Mouse (Mus musculus) forebrain, embryonic 14.5 days (tissue): ENCODE data around the gene Dnm3. TPM values are rescaled to one million over a fixed set of nuclear protein-coding genes. Genes with fewer than 3 reads are reported as not detected.

ENCODE experiments used
- ATAC-seq: fragments of 200-750 bp; cut with Nextera tagmentation; 2 replicates; pipeline ENCODE4 v1.8.0; 2017; ENCODE audit warnings: mild to moderate bottlenecking, moderate library complexity
- DNase-seq: peaks from one replicate; pipeline ENCODE4 v3.0.0-alpha.2; 2015; ENCODE audit warnings: low spot score
- H3K27ac ChIP-seq: fragments of 300-500 bp; sonication (generic); 2 replicates; pipeline ENCODE4 v1.5.1; 2014; ENCODE audit warnings: low read depth, mild to moderate bottlenecking, control low read depth, low read length, moderate library complexity
- H3K27me3 ChIP-seq: fragments of 300-500 bp; sonication (generic); replicated peaks from 2 replicates; pipeline ENCODE4 v1.6.1; 2014; ENCODE audit warnings: low read length, control low read depth, mixed read lengths; ENCODE audit not compliant: control insufficient read depth, insufficient read depth
- H3K36me3 ChIP-seq: fragments of 300-500 bp; sonication (generic); 2 replicates; pipeline ENCODE4 v1.6.1; 2014; ENCODE audit warnings: low read length, control low read depth; ENCODE audit not compliant: control insufficient read depth, insufficient read depth
- H3K4me1 ChIP-seq: fragments of 300-500 bp; sonication (generic); 2 replicates; pipeline ENCODE4 v1.6.1; 2014; ENCODE audit warnings: antibody characterized with exemption, low read length, control low read depth; ENCODE audit not compliant: control insufficient read depth, insufficient read depth
- H3K4me2 ChIP-seq: fragments of 300-500 bp; sonication (generic); 2 replicates; pipeline ENCODE4 v1.6.1; 2014; ENCODE audit warnings: mild to moderate bottlenecking, control low read depth, low read length
- H3K4me3 ChIP-seq: fragments of 300-500 bp; sonication (generic); 2 replicates; pipeline ENCODE4 v1.5.1; 2014; ENCODE audit warnings: low read depth, low read length, control low read depth
- H3K9ac ChIP-seq: fragments of 300-500 bp; sonication (generic); 2 replicates; pipeline ENCODE4 v1.6.1; 2014; ENCODE audit warnings: mild to moderate bottlenecking, low read length, control low read depth, moderate library complexity
- H3K9me3 ChIP-seq: fragments of 300-500 bp; sonication (generic); replicated peaks from 2 replicates; pipeline ENCODE4 v1.6.1; 2016; ENCODE audit warnings: low read length, control low read depth, mixed read lengths; ENCODE audit not compliant: control insufficient read depth
- WGBS: fragments of 180-500 bp; shearing (Covaris S2); extraction: QIAGEN DNeasy Blood & Tissue Kit; methylation state at CpG from one replicate; pipeline ENCODE4 v1.1.7; 2014; 5-methylcytosine and 5-hydroxymethylcytosine counted together
- polyA plus RNA-seq: library from polyadenylated mRNA; unstranded; fragments of >200 nt; fragmentation: Nextera tagmentation; extraction: Ambion mirVana; gene quantifications from 2 replicates; pipeline ENCODE4 v1.2.1, GENCODE M21; 2014

The Dnm3 gene
- polyA plus RNA-seq, 1 experiment from 2014 or later, result 20.6 TPM

DNA sequence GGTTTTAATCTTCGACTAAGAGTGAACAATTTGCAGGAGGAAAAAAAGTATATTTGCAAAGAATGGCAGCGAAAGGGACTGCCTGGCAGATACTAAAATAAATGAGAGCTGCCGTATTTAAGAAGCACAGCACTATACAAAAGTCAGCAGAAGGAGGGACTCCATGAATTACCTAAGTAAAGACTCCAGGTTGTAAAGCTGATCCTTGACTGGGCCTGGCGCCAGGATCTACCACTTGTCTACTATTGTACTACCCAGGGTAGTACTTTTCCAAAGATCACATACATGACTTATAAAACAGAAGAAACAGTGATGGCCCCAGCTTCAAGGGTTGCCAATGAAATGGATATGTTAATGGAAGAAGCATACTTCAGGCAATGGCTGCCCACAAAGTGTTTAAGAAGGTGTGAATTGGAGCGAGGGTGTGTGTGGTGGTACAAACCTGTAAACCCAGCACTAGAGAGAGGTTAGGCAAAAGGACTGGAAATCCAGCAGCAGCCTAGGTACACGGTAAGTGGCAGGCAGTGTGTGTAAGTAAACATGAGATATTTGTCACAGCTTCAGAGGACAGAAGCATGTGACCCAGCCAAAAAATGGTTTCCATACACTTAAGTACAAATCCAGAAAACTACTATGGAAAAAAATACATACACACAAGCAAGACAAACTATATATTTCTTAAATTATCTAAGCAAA lies 220.8 kb downstream of the Dnm3 start:
- Histone ChIP-seq H3K36me3 (no peaks in the 10 kb centered on the region), H3K4me3 (no peak overlapping the region), H3K27ac (no peak overlapping the region), H3K9me3 (no peaks in the 10 kb centered on the region), H3K4me1 (no peaks in the 10 kb centered on the region), H3K9ac (no peak overlapping the region), H3K4me2 (no peak overlapping the region), H3K27me3 (no peaks in the 10 kb centered on the region)
- ATAC-seq (no peak), DNase-seq (no peak)
- WGBS, result 82% methylated on average over 6 of the region's 6 CpGs

DNA sequence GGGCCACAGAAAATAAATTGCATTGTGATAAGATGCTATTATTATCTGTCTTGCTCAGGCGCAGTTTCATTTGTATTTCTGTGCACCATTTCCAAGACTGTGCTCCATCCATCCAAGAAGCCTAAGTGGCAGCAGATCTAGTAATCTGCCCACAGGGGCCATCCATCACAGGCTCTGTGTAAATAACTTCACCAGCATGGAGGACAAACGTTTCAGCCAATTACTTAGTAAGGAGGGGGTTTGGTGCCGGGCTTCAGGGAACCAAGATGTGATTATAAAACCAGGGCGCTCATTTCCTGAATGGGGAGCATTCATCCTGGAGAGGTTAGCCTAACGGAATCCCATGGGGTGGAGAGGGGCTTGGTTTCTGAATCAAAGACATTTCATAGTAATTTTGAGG lies 222.9 kb downstream of the Dnm3 start:
- H3K27ac ChIP-seq, result no peak overlapping the region
- H3K9me3 ChIP-seq, result no peaks in the 10 kb centered on the region
- no peaks in the 10 kb centered on the region for H3K27me3 ChIP-seq
- WGBS, result 23% methylated on average over 5 of the region's 5 CpGs
- H3K4me3 ChIP-seq, result no peak overlapping the region
- no peaks in the 10 kb centered on the region for H3K36me3 ChIP-seq
- no peak overlapping the region for H3K4me2 ChIP-seq
- DNase-seq, result no peak
- no peak overlapping the region for H3K9ac ChIP-seq
- no peaks in the 10 kb centered on the region for H3K4me1 ChIP-seq
- ATAC-seq, result no peak

DNA sequence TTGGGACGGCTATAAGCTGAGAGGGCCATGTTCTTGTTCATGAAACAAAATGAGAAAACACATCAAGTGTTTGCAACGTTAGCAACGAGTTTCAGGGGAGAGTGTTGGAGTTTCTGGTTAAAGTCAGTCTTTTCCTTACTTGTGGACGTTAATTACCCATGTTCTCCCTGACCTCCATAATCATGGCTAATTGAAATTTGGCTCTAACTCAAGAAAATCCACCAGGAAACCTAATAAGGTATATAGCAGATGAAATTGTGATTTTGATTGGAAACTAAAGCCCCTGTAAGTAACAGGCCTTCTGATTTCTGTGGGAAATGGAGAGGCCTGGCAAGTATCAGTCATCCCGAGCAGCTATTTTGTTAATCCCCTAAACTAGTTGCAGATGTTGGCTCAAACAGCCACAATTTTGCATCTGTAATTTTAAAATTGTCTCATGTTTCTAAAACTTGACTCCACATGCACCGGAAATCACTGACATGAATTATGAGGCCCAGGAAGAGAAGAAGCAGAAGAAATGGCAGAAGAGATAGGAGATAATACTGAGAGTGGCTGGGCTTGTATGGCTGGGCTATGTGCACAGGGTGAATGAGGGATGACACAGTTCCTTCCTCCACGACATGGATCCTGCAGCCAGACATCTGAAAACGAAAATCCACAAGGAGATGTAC lies 223.7 kb downstream of the Dnm3 start:
- 75% methylated on average over 8 of the region's 8 CpGs for WGBS
- H3K9ac ChIP-seq, result no peak overlapping the region
- no peaks in the 10 kb centered on the region for H3K9me3 ChIP-seq
- H3K4me2 ChIP-seq, result no peak overlapping the region
- H3K27me3 ChIP-seq, result no peaks in the 10 kb centered on the region
- H3K4me3 ChIP-seq, result no peak overlapping the region
- H3K27ac ChIP-seq, result no peak overlapping the region
- DNase-seq (no peak), ATAC-seq (no peak)
- H3K4me1 ChIP-seq, result no peaks in the 10 kb centered on the region
- no peaks in the 10 kb centered on the region for H3K36me3 ChIP-seq

DNA sequence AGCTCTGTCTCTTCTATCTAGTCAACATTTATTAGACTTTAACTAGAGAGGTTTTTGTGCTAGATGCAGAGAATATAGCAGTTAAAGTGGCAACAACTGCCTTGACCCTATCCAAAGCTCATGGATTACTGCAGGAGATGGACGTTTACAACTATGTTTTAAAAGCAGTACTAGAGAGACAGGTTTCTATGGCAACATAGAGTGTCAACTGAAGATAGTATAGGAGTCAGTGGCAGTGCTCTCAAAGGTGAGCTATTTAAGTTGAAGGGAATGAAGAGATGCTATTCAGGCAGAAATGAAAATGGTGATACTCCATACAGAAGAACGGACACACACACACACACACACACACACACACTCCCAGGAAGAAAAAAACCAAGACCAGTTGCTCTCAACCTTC lies 225.0 kb downstream of the Dnm3 start:
- WGBS, result 81% methylated on average over 2 of the region's 2 CpGs
- no peak overlapping the region for H3K4me3 ChIP-seq

DNA sequence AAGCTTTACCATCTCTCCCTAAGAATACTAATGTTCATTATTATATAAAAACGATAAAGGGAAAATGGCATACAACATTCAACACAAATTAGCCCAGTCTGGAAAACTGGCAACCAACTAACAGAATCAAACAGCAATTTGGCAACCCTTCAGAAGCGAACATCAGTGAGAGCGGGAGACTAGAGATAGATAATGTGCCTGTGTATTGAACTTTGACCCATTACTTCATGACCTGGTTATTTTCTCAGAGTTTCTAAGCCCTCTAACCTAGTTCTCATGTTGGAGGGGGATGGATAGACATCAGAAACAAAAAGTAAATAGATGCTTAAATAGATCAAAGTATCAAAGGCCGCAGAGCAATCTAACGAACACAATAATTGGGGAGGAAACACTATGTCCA lies 230.6 kb downstream of the Dnm3 start:
- Histone ChIP-seq H3K27ac (no peak overlapping the region), H3K9ac (no peak overlapping the region), H3K9me3 (no peaks in the 10 kb centered on the region), H3K4me2 (no peak overlapping the region), H3K4me3 (no peak overlapping the region), H3K4me1 (no peaks in the 10 kb centered on the region), H3K36me3 (no peaks in the 10 kb centered on the region), H3K27me3 (no peaks in the 10 kb centered on the region)
- ATAC-seq, result no peak
- 82% methylated on average over 5 of the region's 5 CpGs for WGBS
- DNase-seq, result no peak

More for the DNA sequence above, 225.0 kb downstream of the Dnm3 start:
- no peak overlapping the region for H3K4me2 ChIP-seq
- ATAC-seq (no peak), DNase-seq (no peak)
- no peaks in the 10 kb centered on the region for H3K36me3 ChIP-seq
- H3K9me3 ChIP-seq, result no peaks in the 10 kb centered on the region
- H3K9ac ChIP-seq, result no peak overlapping the region
- no peaks in the 10 kb centered on the region for H3K27me3 ChIP-seq
- H3K27ac ChIP-seq, result no peak overlapping the region
- H3K4me1 ChIP-seq, result no peaks in the 10 kb centered on the region

DNA sequence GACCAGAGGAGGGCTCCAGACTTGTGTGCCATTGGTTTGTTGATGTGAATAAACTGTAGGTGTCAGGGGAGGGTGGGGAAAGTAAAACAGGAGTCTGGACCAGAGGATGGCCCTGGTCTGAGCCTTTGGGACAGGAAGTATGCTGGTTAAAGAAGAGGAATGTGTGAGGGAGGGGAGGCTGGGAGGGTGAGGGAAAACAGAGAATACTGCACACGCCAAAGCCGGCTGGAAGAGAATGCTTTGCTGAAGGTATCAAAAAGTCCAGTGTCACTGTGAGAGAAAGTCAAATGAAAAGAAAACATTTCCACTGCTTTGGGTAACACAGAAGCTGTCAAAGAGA lies 234.2 kb downstream of the Dnm3 start:
- WGBS, result 82% methylated on average over 2 of the region's 2 CpGs
- no peak overlapping the region for H3K4me3 ChIP-seq
- no peak for ATAC-seq
- H3K4me1 ChIP-seq, result no peaks in the 10 kb centered on the region
- no peaks in the 10 kb centered on the region for H3K9me3 ChIP-seq
- no peaks in the 10 kb centered on the region for H3K27me3 ChIP-seq
- H3K27ac ChIP-seq, result no peak overlapping the region
- no peak overlapping the region for H3K9ac ChIP-seq
- no peak overlapping the region for H3K4me2 ChIP-seq
- no peaks in the 10 kb centered on the region for H3K36me3 ChIP-seq
- DNase-seq, result no peak

DNA sequence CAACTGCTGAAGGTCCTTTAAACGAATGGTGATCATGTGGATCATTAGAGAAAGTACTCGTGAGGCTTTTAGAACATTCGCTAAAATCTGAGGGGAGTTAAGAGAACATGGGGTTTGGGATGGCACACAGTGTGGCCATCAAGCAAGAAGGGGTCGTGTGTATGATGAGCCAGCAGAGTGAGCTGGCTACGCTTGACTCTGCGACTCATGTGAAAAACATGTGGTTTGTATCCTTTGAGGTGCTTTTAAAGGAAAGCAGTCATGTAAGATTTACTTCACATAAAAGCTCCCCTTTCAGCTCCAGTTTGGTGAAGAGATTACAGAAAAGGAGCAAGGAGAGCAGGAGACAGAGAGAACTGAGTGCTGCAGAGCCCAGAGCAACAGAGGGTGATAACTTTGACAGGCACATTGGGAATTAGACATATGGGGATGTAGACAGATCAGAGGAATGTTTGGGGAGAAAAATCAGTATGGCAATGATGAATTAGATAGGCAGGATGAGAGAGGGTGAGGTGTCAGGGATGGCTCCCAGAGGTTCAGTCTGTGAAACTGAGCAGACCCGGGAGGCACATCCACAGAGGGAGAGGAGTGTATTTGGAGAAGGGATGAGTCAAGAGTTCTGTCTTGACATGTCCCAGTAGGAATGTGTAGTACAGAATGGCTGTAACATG lies 234.7 kb downstream of the Dnm3 start:
- H3K4me3 ChIP-seq, result no peak overlapping the region
- ATAC-seq, result no peak

DNA sequence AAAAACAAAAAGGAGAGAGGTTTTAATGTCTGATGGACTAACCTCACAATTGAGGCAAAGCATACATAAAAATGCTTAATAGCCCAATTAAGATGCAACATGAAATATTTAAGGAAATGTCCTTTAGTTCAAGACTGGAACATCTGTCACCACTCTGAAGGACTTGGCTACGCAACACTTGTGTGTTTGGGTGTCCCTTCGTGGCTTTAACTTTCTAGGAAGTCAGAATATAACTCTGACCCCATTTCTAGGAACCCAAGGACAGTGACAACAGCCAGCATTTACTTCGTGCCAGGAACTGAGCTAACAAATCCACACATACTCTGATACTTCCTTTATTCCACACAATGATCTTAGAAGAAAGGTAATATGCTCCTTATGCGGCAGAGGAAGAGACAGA lies 237.1 kb downstream of the Dnm3 start:
- DNase-seq (no peak), ATAC-seq (no peak)
- Histone ChIP-seq H3K4me3 (no peak overlapping the region), H3K9me3 (no peaks in the 10 kb centered on the region), H3K4me1 (no peaks in the 10 kb centered on the region), H3K27ac (no peak overlapping the region), H3K4me2 (no peak overlapping the region), H3K36me3 (no peaks in the 10 kb centered on the region), H3K27me3 (no peaks in the 10 kb centered on the region), H3K9ac (no peak overlapping the region)
- 90% methylated on average over 4 of the region's 4 CpGs for WGBS

More for the DNA sequence above, 234.7 kb downstream of the Dnm3 start:
- no peak for DNase-seq
- Histone ChIP-seq H3K27ac (no peak overlapping the region), H3K4me1 (no peaks in the 10 kb centered on the region), H3K9ac (no peak overlapping the region), H3K36me3 (no peaks in the 10 kb centered on the region), H3K27me3 (no peaks in the 10 kb centered on the region), H3K4me2 (no peak overlapping the region), H3K9me3 (no peaks in the 10 kb centered on the region)
- 65% methylated on average over 7 of the region's 7 CpGs for WGBS

DNA sequence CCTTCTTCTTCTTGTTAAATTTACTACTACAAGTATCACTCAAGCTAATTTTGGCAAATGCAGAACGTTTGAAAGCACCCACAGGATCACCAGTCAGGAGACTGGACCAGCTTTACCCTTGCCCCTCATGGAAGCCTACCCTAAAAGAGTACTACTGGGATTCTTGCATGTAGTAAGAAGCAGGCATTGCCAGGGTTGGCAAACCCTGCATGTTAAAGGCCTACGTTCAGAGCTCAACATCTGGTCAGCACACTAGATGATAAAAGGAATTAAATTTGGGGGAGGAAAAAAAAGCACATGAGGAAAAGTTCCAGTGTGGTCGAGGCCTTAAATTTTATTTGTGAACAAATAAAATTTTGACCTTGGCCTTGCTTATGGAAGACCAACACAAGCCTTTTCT lies 239.2 kb downstream of the Dnm3 start:
- no peak overlapping the region for H3K4me3 ChIP-seq
- no peak overlapping the region for H3K4me2 ChIP-seq
- no peaks in the 10 kb centered on the region for H3K36me3 ChIP-seq
- H3K9ac ChIP-seq, result no peak overlapping the region
- H3K9me3 ChIP-seq, result no peaks in the 10 kb centered on the region
- WGBS, result 77% methylated on average over 3 of the region's 3 CpGs
- no peak overlapping the region for H3K27ac ChIP-seq
- no peaks in the 10 kb centered on the region for H3K4me1 ChIP-seq
- no peak for DNase-seq
- no peak for ATAC-seq
- no peaks in the 10 kb centered on the region for H3K27me3 ChIP-seq
